ENCODE assay signal across 8 mouse cellular contexts in genomic region chr1:156035269-156035929, GRCm38 (mm10). TPM values are rescaled to one million over a fixed set of nuclear protein-coding genes. Genes with fewer than 3 reads are reported as not detected.
A peak's percentile ranks its signal among the peaks of the same experiment; 100 is the strongest.
DNase-seq lines count a peak whose midpoint lies in the region; ATAC-seq and TF ChIP-seq lines count a peak whose summit lies in the region.

Gene Tor1aip2 (plus strand): TSS chr1:156035403.

- H3K36me3 ChIP-seq in G1E (replicated peaks) = peaks cover 37% of the 10 kb centered on the region
- peaks cover 12% of the 10 kb centered on the region for H3K36me3 ChIP-seq in intestine, embryonic 16.5 days (ENCODE audit: control insufficient read depth, insufficient read depth, low read length)
- peaks cover 25% of the 10 kb centered on the region for H3K36me3 ChIP-seq in liver, embryonic 14.5 days (replicated peaks; ENCODE audit: control insufficient read depth, insufficient read depth, low read depth)
- peaks cover 9% of the 10 kb centered on the region; the same call in 1 of the 2 replicates for H3K36me3 ChIP-seq in neural tube, embryonic 11.5 days (ENCODE audit: control insufficient read depth, insufficient read depth, low read length)

- peak; percentile 95 for DNase-seq in A20 (ENCODE audit: low read depth, low spot score)
- DNase-seq in G1E (ENCODE audit: low spot score) = peak; percentile 85
- peak; percentile 93 for DNase-seq in embryo, embryonic 10.5 days (ENCODE audit: low spot score)
- DNase-seq in liver, embryonic 14.5 days (ENCODE audit: low read depth in 3 of 3, low spot score in 3 of 3) = peak; percentile 74 to 78 (median 77)
- peak; percentile 88 for DNase-seq in neural tube, embryonic 11.5 days (ENCODE audit: low spot score)
- DNase-seq in yolk sac, embryonic 10.5 days (ENCODE audit: low spot score) = peak; percentile 90

- peak; percentile 14; the same call in 1 of the 2 replicates for TF ChIP-seq EP300 in liver, embryonic 14.5 days (IDR thresholded peaks at IDR 0.05; ENCODE audit: low read depth)

- peak; percentile 38; the same call in 1 of the 2 replicates for ATAC-seq in G1E (ENCODE audit: extremely low read depth, insufficient number of reproducible peaks, low FRiP score, poor library complexity, severe bottlenecking)
- peak; percentile 36 for ATAC-seq in granulocyte monocyte progenitor cell, adult 5-6 weeks (replicated peaks; ENCODE audit: poor library complexity, severe bottlenecking)
- peak; percentile 85 for ATAC-seq in intestine, embryonic 16.5 days
- ATAC-seq in liver, embryonic 14.5 days (ENCODE audit: insufficient read depth) = peak; percentile 82
- ATAC-seq in neural tube, embryonic 11.5 days (ENCODE audit: insufficient read depth, low FRiP score, low TSS enrichment) = peak; percentile 83

- H3K27me3 ChIP-seq in G1E (ENCODE audit: insufficient read depth, low read length) = no peaks in the 10 kb centered on the region
- no peaks in the 10 kb centered on the region for H3K27me3 ChIP-seq in intestine, embryonic 16.5 days (replicated peaks; ENCODE audit: control insufficient read depth, insufficient read depth, low read length)
- H3K27me3 ChIP-seq in liver, embryonic 14.5 days (ENCODE audit: control insufficient read depth, insufficient read depth, low read length) = no peaks in the 10 kb centered on the region
- no peaks in the 10 kb centered on the region for H3K27me3 ChIP-seq in neural tube, embryonic 11.5 days (ENCODE audit: control insufficient read depth, insufficient read depth, low read length)

- under 1% methylated on average over 52 of the region's 59 CpGs for WGBS in intestine, embryonic 16.5 days
- WGBS in liver, embryonic 14.5 days (ENCODE audit: insufficient replicate concordance) = under 1% methylated on average over 59 of the region's 59 CpGs
- under 1% methylated on average over 56 of the region's 59 CpGs for WGBS in neural tube, embryonic 11.5 days

- H3K4me3 ChIP-seq in G1E (ENCODE audit: low read depth, low read length) = peak within 1 kb of the TSS; percentile 94
- peak within 1 kb of the TSS; percentile 77 for H3K4me3 ChIP-seq in intestine, embryonic 16.5 days (ENCODE audit: low read length)
- H3K4me3 ChIP-seq in liver, embryonic 14.5 days (ENCODE audit: insufficient read depth in 1 of 2, low read depth in 2 of 2, low read length in 2 of 2) = peak within 1 kb of the TSS; percentile 76 to 85
- H3K4me3 ChIP-seq in neural tube, embryonic 11.5 days (ENCODE audit: low read depth, low read length) = peak within 1 kb of the TSS; percentile 65

- peaks cover 33% of the 10 kb centered on the region for H3K4me1 ChIP-seq in G1E (ENCODE audit: insufficient read depth, low read depth, low read length)
- peaks cover 7% of the 10 kb centered on the region for H3K4me1 ChIP-seq in intestine, embryonic 16.5 days (ENCODE audit: control insufficient read depth, insufficient read depth, low read length)
- peaks cover 8 to 10% of the 10 kb centered on the region in 2 experiments for H3K4me1 ChIP-seq in liver, embryonic 14.5 days (replicated peaks; ENCODE audit: control insufficient read depth in 2 of 2, insufficient read depth in 2 of 2, low read length in 1 of 2)
- H3K4me1 ChIP-seq in neural tube, embryonic 11.5 days (ENCODE audit: control insufficient read depth, insufficient read depth, low read length) = peaks cover 5% of the 10 kb centered on the region

- peak within 1 kb of the TSS; percentile 96 for H3K9ac ChIP-seq in intestine, embryonic 16.5 days (ENCODE audit: low read depth, low read length)
- H3K9ac ChIP-seq in liver, embryonic 14.5 days (replicated peaks) = peak within 1 kb of the TSS; percentile 97
- peak within 1 kb of the TSS; percentile 91 for H3K9ac ChIP-seq in neural tube, embryonic 11.5 days (ENCODE audit: low read length)

- no peak for TF ChIP-seq CTCF in G1E (IDR thresholded peaks at IDR 0.05; ENCODE audit: low read depth, low read length)
- no peak for TF ChIP-seq CTCF in liver, embryonic 14.5 days (IDR thresholded peaks at IDR 0.05; ENCODE audit: low read depth)

- peak within 1 kb of the TSS; percentile 100 for H3K27ac ChIP-seq in intestine, embryonic 16.5 days (ENCODE audit: low read length)
- peak within 1 kb of the TSS; percentile 97 for H3K27ac ChIP-seq in liver, embryonic 14.5 days
- peak within 1 kb of the TSS; percentile 98 for H3K27ac ChIP-seq in neural tube, embryonic 11.5 days (ENCODE audit: low read depth, low read length)

- H3K9me3 ChIP-seq in G1E (replicated peaks) = no peaks in the 10 kb centered on the region
- H3K9me3 ChIP-seq in intestine, embryonic 16.5 days (ENCODE audit: control insufficient read depth, low read length) = no peaks in the 10 kb centered on the region
- H3K9me3 ChIP-seq in liver, embryonic 14.5 days (ENCODE audit: control insufficient read depth, low read length) = no peaks in the 10 kb centered on the region
- no peaks in the 10 kb centered on the region for H3K9me3 ChIP-seq in neural tube, embryonic 11.5 days (ENCODE audit: control insufficient read depth, low read length)

- peak within 1 kb of the TSS; percentile 65 for H3K4me2 ChIP-seq in intestine, embryonic 16.5 days (ENCODE audit: low read depth, low read length)
- H3K4me2 ChIP-seq in liver, embryonic 14.5 days (ENCODE audit: low read depth) = peak within 1 kb of the TSS; percentile 84
- peak within 1 kb of the TSS; percentile 73 for H3K4me2 ChIP-seq in neural tube, embryonic 11.5 days (ENCODE audit: low read depth)

RNA-seq across cellular contexts. Expression of gene Tor1aip2, which starts in this region (rescaled TPM):
- total RNA-seq in G1E (2014; fragmentation: Nextera tagmentation) (171 and 207 TPM in 2 replicates), G1E (2017) (102 and 115 TPM in 2 replicates)
- 9.6 and 17.5 TPM in 2 replicates for polyA plus RNA-seq in G1E (2012)
- 51.8 and 69.8 TPM in 2 replicates for total RNA-seq in granulocyte monocyte progenitor cell, adult 5-6 weeks (2014; fragmentation: Nextera tagmentation)
- total RNA-seq in granulocyte monocyte progenitor cell, adult 5-6 weeks (2017) = 50.8 and 52.6 TPM in 2 replicates
- 153 and 163 TPM in 2 replicates for polyA plus RNA-seq in intestine, embryonic 16.5 days (2015; fragmentation: Nextera tagmentation; extraction: Ambion mirVana)
- polyA plus RNA-seq in liver, embryonic 14.5 days (2012; rRNA removed) = 30.2 and 34.6 TPM in 2 replicates
- 40.2 and 42.0 TPM in 2 replicates for polyA plus RNA-seq in liver, embryonic 14.5 days (2014; fragmentation: Nextera tagmentation; extraction: Ambion mirVana)
- polyA plus RNA-seq in neural tube, embryonic 11.5 days (2014; fragmentation: Nextera tagmentation; extraction: Ambion mirVana) = 116 and 125 TPM in 2 replicates

Comparison
In these comparisons a context has a peak if more than half of its experiments do, and no peak if none do; other contexts are left out.
1. Peak in every context shown above with its lines: DNase-seq, ATAC-seq, H3K4me3 ChIP-seq and H3K27ac ChIP-seq.